Mouse (Mus musculus): ENCODE measurements at regions not wholly inside any gene's neighbourhood (a gene's known extent, or its start where the extent isn't known, plus 50 kb on each side); places are given as distances from the start of the nearest gene placed in this dataset.

GRCm38 (mm10) chr10:122515698-122516097 lies 67.4 kb downstream of the Avpr1a start:
- no peak for DNase-seq (ENCODE audit: low spot score in 2 of 2)

GRCm38 (mm10) chr10:122519274-122519790 lies 71.0 kb downstream of the Avpr1a start:
- no peak for DNase-seq (ENCODE audit: low spot score in 2 of 2)

GRCm38 (mm10) chr10:122519981-122520380 lies 71.7 kb downstream of the Avpr1a start:
- DNase-seq (ENCODE audit: low spot score in 2 of 2), result no peak

GRCm38 (mm10) chr10:122522631-122523030 lies 74.3 kb downstream of the Avpr1a start:
- no peak for DNase-seq (ENCODE audit: low spot score in 2 of 2)

GRCm38 (mm10) chr10:122525360-122525759 lies 77.1 kb downstream of the Avpr1a start:
- DNase-seq (ENCODE audit: low spot score in 2 of 2), result no peak

- no peak for DNase-seq (ENCODE audit: low spot score in 2 of 2)
These were observed 77.5 kb downstream of the Avpr1a start for GRCm38 (mm10) chr10:122525807-122526206.

- DNase-seq (ENCODE audit: low spot score in 2 of 2), result no peak
These were observed 79.9 kb downstream of the Avpr1a start for GRCm38 (mm10) chr10:122528222-122528621.

- DNase-seq (ENCODE audit: low spot score in 2 of 2), result peak in 1 of 2 experiments; percentile 41
These were observed 80.8 kb downstream of the Avpr1a start for GRCm38 (mm10) chr10:122528973-122529703.

GRCm38 (mm10) chr10:122534714-122535113 lies 86.4 kb downstream of the Avpr1a start:
- no peak for DNase-seq (ENCODE audit: low spot score in 2 of 2)

GRCm38 (mm10) chr10:122535137-122535536 lies 86.8 kb downstream of the Avpr1a start:
- no peak for DNase-seq (ENCODE audit: low spot score in 2 of 2)

GRCm38 (mm10) chr10:122539655-122540054 lies 91.4 kb downstream of the Avpr1a start:
- DNase-seq (ENCODE audit: low spot score in 2 of 2), result no peak

GRCm38 (mm10) chr10:122542573-122542972 lies 94.3 kb downstream of the Avpr1a start:
- no peak for DNase-seq (ENCODE audit: low spot score in 2 of 2)

GRCm38 (mm10) chr10:122544096-122544720 lies 95.9 kb downstream of the Avpr1a start:
- peak; percentile 78 to 79 for DNase-seq (ENCODE audit: low spot score in 2 of 2)

GRCm38 (mm10) chr10:122545029-122545428 lies 96.7 kb downstream of the Avpr1a start:
- no peak for DNase-seq (ENCODE audit: low spot score in 2 of 2)

GRCm38 (mm10) chr10:122551586-122551985 lies 103.3 kb downstream of the Avpr1a start:
- no peak for DNase-seq (ENCODE audit: low spot score in 2 of 2)

GRCm38 (mm10) chr10:122553124-122553822 lies 105.0 kb downstream of the Avpr1a start:
- peak; percentile 71 for DNase-seq (ENCODE audit: low spot score in 2 of 2)

GRCm38 (mm10) chr10:122553851-122554250 lies 105.6 kb downstream of the Avpr1a start:
- DNase-seq (ENCODE audit: low spot score in 2 of 2), result no peak

- no peak for DNase-seq (ENCODE audit: low spot score in 2 of 2)
These were observed 110.4 kb downstream of the Avpr1a start for GRCm38 (mm10) chr10:122558660-122559059.

GRCm38 (mm10) chr10:122560001-122560695 lies 111.8 kb downstream of the Avpr1a start:
- DNase-seq (ENCODE audit: low spot score in 2 of 2), result no peak

- no peak for DNase-seq (ENCODE audit: low spot score in 2 of 2)
These were observed 113.6 kb downstream of the Avpr1a start for GRCm38 (mm10) chr10:122561924-122562323.

GRCm38 (mm10) chr10:122562542-122562941 lies 114.2 kb downstream of the Avpr1a start:
- DNase-seq (ENCODE audit: low spot score in 2 of 2), result no peak

- no peak for DNase-seq (ENCODE audit: low spot score in 2 of 2)
These were observed 114.6 kb upstream of the Ppm1h start for GRCm38 (mm10) chr10:122563973-122564372.

Measured in right cerebral cortex, adult 2 months (tissue).